Mouse (Mus musculus) cerebellum, adult 8-10 months (tissue): ENCODE measurements around the gene Zc3h18.

Experiments
- DNase-seq: peaks from one replicate; pipeline ENCODE4 v3.0.0; 2022

Gene Zc3h18

DNA sequence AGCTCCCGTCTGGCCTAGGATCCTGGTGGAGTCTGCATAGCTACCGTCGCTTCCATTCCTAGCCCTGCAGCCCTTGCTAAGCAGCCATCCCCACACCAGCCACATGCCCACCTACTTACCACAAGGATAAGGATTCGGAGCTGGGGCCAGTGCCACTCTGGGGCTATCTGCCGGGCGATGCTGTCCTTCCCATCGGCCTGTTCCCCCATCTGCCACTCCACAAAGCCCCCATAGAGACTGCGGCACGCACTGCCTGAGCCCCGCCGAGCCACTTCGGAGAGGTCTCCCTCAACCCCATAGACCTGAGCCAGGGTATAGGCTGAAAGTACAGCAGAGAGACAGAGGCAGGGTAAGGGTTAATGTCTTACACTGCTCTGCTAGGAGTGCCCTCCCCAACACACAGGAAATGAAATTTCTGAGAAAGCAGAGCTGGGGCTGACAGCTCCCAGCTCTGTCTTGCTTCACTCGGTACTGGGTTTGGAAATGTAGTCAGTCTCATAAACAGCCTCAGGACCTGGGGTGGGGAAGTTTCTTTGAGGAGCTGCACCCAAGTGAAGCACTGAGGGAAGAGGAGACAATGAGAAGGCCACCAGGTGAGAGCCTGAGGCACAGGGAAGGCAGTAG, 61.4 kb downstream of the Zc3h18 start:
- DNase-seq: no peak

DNA sequence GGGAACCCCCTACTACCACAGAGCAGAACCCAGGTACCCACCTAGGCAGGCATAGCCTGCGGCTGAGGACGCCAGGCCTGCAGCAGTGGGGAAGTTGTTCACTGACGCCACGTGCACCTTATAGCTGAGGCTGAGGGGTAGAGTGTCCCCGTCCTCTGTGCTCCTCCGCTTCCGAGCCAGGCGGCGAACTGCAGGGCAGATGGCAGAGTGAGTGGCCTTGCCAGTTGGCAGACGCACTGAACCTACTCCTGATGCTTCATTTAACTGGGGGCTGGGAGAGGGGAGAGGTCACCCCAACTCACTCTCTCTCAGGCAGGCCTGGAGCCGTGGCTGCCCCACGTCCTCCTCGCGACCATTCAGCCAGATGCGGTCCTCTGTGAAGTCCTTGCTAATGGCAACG, 62.9 kb downstream of the Zc3h18 start:
- DNase-seq: peak; percentile 74

DNA sequence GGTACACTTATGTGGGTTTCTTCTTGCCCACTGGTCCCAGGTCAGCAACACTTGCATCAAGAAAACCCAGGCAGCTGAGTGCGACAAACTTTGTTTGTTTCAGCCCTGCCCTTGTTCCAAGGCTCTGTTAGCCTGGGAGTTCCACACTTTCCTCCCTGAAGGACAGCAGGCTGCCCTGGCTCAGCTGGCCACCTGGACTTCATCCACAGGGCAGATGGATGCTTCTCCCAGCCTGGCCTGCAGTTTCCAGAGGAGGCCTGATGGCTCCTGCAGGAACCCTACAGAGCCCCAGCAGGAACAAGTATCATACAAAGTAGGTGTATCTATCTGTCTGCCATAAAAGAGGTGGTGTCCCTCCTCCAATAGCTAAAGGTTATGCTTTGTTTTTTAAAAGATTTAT, 64.9 kb downstream of the Zc3h18 start:
- no peak for DNase-seq

DNA sequence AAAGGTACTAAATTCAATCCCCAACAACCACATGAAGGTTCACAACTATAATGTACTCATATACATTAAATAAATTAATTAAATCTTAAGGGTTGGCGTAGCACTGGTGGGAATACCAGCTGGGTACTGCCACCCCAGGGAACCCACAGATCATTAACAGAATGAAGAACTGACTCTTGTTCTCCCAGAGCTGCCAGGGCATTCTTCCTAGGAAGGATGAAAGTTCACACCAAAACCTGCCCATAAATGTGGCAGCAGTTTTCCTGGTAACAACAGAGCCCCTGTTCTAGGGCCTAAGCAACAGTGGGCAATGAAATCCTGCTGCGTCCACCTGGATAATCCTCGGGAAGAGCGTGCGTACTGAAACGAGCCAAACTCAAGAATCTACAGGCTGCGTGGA, 65.9 kb downstream of the Zc3h18 start:
- no peak for DNase-seq

DNA sequence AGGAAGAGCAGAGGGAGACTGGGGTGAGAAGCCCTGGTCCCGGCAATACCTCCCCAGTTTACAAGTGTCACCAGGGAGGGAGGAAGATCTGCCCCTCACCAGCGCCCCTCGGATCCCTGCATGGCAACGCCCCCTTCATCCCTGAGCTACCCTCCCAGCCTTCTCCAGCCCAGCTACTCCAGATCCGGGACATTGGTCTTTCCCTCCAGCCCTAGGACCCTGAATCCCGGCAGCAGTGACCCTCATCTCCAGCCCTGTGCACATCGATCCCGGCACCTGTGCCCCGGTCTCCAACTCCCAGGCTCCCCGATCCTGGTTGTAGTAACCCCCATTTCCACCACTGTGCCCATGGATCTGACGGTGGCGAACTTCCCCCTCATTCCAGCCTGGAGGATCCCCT, 66.4 kb downstream of the Zc3h18 start:
- DNase-seq: no peak

DNA sequence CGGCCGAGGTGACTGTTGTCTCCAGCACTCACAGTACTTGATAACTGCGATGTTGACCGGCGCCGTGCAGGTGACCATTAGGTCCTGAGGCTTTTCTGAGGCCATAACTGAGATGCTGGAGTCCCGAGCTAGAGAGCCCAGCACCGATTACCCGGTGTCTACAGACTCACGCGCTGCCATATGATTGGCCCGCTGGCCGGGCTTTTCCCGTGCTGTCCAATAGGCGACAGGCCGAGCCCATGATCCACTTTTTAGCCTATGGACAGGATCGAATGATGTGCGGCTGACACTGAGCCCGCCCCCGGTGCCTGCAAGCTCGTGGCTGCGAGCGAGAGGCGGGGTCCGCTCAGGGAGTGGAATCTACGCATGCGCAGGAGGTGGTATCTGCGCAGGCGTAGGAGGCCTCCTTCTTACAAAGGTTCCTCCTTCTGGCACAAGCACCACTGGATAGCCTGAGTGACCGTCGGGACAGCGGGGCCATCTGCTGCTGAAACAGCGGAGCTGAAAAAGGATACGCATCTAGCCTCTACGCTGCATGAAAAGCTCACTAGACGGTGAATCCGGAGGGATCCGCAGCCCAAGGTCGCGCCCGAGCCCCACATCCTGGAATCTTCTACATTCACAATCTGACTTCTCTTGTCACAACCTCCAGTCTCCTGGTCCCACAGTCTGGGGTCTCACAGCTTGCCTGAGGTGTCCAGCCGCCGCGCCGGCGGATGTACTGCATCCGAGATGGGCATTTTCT, 67.0 kb downstream of the Zc3h18 start, which contains the start of gene Mvd:
TSS of gene Mvd (minus strand) at position 161 of the 745 bp plus-strand sequence.
- peak; percentile 98 for DNase-seq

DNA sequence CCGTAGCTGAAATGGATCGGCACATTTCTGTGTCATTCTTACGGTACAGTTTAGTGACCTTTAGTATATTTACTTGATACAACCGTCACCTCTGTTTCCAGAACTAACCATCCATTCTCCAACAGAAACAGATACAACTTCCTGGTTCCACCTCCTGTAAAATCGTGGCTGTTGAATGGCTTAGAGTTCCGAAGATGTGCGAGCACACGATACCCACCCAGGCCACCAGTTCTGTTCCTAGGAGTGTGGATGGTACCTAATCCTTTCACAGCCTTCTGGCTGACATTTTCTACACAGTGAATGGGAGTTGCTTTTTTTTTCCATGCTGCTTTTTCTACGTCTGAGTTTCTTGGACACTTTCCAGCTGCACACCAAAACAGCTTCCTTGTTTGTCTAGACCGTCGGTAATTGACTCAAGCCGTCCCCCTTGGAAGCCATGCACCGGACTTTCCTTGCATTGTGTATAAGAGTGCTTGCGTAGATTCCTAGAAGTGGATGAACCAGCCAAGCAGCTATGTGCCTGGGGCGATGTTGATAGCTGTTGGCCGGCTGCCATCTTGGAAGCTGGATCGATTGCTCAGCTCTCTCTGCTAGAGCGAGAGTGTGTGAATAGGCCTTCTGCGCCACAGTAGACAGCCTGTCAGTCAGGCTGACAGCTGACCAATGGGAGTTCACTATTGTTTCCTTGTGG, 67.8 kb downstream of the Zc3h18 start:
- peak; percentile 70 for DNase-seq

DNA sequence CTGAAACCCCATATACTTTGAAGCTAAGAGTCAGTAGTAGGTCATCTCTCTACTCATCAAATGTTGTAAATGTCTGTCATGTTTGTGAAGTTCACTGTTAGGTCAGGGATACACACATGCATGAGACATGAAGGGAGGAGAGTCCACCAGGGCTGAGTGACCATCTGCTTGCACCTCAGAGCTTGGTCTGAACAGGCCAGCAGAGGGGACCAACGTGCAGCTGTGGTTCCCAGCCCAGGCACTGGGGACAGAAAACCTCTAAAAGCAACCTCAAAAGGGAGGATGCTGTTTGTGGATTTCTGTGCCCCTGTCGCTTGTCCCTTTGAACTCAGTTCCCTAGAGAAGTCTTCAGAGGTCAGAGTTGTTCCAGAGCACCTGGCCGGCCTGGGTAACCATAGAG, 68.8 kb downstream of the Zc3h18 start:
- no peak for DNase-seq

DNA sequence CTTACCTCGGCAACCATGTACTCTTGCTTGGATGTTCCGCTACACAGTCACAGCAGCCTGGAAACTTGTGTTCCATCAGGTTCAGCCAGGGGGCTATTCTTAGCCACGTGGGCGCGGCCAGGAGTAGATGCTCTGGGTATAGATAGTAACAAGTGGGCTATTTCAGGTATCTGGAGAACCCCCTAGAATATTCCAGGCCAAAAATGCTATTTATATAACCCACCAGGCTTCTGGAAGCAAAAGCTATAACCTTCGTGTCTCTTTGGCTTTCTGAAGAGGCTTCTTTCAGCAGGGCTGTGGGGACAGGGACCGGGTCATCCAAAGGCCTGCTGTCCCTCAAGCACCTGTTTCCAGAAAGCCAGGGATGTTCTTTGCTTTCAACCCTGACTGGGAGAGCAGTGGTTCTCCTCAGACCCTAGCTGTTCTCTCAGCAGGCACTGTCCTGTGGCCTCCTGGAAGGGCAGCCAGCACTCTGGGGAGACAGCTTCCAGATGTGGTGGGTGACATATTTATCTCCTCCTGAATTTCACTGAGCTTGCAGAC, 74.8 kb downstream of the Zc3h18 start:
- DNase-seq: no peak

DNA sequence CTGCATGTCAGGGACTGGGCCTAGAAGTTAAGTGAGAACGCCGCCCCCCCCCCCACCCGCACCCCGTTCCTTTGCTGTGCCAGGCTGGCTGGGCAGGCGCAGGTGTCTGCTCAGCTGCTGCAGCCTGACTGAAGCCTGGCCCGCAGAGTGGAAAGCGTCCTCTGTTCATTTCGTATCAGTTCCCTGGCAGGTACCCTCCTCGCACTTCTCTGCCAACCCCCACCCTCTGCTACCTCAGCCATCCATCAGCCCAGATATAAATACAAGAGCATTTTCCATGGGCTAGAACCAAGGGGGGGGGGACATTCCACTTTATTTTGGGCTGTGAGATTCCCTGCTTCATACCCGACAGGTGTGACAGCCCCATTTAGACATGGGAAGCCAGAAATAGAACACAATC, 75.7 kb downstream of the Zc3h18 start:
- DNase-seq: no peak

DNA sequence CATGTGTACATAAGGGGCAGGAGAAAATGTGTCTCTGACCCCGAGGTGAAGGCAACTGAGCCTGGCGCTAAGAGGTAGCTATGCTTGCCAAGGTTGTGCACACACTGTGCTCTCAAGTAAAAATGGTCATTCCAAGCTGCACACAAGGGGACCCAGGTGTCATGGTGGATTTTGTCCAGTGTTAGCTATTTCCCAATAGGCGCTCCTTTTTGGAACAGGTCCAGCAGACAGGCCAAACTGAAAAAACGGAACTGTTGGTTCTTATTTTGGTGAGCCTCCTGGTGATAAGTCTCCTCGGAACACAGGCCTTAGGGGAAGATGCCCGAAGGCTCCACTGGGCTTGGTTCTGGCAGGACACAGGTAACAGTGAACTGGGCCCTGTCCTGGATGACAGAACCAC, 78.0 kb downstream of the Zc3h18 start:
- no peak for DNase-seq

DNA sequence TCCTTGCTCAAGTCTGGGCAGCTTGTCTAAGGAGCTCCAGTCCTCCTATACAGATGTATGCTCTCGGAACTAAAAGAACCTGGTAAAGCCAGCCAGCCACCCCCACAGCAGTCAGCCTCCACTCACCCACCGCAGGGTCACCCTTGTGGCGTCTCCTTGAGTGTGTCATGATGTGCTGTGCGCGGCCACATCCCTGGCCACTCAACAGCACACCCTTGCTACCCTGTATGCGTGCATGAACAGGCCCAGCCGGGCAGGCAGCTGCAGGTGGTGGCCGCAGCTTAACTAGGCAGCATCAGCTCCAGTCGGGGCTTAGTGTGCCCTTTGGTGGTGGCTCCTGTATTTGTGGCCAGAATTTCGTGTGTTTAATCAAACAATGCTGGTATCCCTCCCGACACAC, 80.8 kb downstream of the Zc3h18 start:
- no peak for DNase-seq

DNA sequence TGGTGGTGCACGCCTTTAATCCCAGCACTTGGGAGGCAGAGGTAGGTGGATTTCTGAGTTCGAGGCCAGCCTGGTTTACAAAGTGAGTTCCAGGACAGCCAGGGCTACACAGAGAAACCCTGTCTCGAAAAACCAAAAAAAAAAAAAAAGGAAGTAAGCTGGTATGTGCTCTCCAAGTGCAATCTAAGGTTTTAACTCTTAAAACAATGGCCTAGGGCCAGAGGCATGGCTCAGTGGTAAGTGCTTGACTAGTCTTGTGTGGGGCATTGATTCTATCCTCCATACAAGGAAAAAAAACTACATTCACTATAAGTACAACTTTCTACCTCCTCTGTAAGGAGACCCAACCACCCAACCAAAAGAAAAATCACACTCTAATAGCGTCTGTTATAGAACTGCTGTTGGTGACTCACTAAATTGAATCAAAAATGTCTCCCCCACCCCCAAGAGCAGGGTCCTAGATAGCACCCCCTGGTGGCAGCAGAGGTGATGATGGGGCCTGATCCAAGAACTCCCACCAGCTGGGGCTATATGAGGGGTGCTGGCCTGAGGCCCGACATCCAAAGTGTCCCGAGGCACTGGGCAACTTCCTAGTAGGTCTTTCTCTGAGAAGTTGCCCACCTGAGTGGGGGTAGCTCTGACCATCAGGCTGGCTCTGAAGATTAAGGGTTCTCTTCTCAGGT, 83.0 kb downstream of the Zc3h18 start:
- DNase-seq: no peak

DNA sequence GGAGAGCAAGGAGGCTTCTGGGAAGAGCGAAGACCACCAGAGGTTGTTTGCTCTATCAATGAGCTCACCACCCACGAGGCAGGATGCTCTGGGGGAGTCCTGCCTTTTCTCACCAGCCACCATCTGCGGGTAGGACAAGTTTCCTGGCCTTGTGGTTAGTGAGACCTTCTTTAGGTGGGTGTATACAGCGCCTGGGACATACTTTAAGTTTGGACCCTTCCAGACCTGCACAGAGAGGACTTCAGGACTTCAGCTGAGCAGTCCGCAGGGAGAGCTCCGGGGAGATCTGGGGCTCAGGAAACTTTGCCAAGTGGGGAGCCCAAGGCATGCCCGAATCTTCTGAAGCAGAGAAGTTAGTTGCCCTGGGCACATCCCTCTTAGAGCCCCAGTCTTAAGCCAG, 83.6 kb downstream of the Zc3h18 start:
- DNase-seq: no peak

DNA sequence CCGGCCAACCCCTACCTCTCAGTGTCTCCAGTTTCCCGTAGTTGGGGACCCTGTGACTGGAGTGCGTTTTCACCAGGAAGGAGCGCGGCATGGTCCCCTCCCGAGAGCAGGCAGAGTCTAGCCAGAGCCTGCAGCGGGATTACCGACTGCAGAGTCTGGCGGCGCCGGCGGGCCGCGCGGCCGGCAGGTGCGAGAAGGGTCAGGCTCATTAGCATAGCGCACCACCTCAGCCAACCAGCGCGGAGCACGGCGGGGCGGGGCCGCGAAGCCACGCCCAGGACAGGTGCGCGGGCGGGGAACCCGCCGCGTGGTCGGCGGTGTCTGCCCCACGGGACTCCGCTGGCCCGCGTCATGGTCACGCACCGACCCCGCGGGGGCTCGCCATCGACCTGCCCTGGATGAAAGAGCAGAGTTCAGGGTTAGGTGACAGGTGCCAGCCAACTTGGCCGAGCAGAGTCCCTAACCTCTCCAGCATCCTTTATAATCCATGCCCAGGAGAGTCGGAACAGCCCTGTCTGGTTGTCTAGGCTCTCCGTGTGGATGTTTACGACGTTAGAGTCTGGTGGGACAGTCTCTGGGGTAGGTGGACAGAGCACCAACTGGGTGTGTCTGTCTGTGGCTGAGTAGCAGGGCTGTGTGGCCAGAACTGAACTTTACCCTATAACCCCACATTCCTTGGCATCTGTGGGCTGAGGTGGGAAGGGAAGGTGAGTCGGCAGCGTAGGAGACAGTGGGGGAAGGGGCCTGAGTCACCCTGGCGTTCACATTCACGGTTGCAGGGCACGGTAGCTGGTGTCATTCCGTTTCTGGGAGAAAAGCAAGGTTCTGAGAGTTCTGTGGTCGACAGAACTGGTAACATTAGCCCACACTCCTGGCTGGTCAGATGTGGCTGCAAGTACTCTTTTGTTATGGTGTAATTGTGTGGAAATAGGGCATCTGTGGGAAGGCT, 84.4 kb downstream of the Zc3h18 start, which contains the start of gene Snai3:
TSS of gene Snai3 (minus strand) at position 210 of the 949 bp plus-strand sequence.
- DNase-seq: peak; percentile 62

DNA sequence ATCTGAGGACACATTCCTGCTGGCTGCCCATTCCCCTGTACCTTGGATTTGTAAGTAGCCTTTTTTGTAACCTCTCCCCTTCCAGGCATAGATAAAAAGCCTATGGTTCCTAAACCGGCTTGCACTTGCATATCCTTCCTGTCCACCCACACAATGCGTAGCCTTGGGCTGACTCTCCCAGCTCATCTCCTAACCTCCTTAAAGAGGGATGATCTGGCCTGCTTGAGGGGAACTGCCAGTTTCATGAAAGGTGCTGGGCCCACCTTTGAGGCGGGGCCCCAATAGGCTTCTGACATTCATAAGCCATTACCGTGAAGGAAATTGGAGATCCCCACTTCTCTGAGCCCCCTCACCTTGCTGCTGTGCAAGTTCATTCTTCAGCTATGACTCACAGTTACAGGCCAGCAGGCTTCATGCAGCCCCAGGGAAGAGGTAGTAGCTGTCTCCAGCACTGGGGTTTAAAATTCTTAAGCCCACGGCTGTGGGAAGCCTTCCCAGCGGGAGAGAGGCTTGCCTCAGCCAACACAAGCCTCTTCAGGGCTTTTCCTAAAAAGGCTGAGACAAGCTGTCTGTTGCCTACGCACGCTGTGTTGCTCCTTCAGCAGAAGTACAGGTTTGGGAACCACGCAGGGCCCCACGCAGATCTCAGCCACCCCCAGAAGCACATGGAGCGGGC, 85.2 kb downstream of the Zc3h18 start:
- DNase-seq: no peak

DNA sequence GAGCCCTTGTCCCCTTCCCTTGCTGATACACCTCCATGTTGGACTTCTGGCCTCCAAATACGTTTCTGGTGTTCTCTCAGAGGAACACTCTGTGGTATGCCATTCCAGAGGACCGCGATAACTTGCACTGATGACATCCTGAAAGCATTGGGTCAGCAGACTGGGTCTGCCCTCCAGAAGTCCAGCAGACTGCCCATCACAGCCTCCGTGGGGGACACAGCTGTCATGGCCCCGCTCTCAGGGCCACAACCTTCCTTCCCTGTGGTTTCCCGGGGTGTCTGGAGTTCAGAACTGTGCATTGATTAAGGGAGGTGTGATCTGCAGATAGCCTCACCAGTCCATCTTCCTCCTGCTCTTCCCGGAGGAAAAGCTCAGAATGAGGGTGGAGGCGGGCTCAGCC, 86.1 kb downstream of the Zc3h18 start:
- no peak for DNase-seq

DNA sequence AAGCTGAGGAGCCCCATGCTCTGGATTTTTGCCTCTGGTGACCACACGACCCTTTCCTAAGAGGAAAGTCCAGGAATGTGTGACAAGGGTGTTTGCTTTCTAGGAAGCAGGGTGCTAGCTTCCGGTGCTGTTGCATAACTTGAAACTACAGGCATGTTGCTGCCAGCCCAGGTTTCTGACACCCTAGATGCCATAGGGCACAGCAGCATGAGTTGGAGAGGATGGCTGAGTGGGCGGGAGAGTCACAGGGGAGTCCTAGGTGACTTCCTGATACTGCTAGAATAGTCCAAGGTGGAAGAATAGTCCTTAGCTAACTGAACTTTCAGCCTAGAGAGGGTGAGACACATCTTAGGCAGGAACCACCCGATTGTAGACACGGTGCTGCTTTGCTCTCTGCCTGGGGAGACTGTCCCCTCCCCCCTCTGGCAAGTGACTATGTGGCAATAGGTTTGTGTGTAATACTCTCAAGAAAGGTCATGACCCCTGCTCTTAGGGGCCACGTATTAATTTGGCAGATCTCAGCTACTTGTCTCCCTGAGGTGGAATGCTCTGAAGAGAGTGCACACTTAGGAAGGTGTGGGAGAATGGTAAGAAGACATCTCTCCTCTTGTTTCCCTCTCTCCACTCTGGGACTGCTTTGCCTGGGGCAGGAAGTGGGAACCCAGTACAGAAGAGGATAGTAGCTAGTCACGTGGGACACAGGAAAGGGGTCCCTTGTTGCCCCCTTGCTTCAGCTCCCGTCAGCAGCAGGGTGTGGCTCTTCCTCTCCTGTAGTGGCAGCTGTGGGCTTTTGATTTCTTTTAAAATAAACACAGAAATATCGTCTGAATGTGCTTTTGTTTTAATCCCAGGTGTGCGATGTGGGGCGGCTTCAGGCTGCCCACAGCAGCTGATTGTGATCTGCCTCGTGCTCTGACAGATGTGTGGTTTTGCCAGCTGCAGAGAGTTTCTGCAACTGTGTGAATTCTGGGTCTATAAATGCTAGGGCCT, 87.5 kb downstream of the Zc3h18 start:
- no peak for DNase-seq

DNA sequence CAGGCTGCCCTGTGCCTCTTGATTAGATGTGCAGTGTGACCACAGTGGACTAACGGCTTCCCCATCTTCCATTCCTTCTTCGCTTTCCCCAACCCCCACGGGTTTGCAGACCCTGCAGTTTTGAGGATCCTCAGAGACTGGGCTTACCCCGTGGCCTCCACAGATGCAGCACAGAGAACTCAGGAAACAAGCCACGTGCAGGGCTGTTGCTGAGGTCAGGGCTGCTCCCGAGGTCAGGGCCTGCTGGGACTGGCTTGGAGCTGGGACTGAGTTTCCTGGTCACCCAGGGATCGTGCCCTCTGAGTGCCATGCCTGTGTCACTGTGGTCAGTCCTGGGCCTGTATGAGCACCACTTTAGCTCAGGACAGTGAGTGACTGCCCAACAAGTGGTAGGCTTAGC, 88.6 kb downstream of the Zc3h18 start:
- no peak for DNase-seq
